Mouse (Mus musculus): ENCODE measurements around the gene Ttc9b. TPM values are rescaled to one million over a fixed set of nuclear protein-coding genes. Genes with fewer than 3 reads are reported as not detected.

The Ttc9b gene
- polyA plus RNA-seq, 1 experiment from 2014 or later, result 0.05 TPM

GRCm38 (mm10) chr7:27688815-27689612, 35.3 kb downstream of the Ttc9b start, which contains the start of gene Zfp607b:
TSS of gene Zfp607b (plus strand) at chr7:27689340.
- Histone ChIP-seq H3K4me2 (peak within 1 kb of the TSS; percentile 79), H3K27me3 (0 out of 2 replicates have a peak, but pooled peaks cover 7% of the 10 kb centered on the region), H3K4me3 (replicated peaks) (peak within 1 kb of the TSS; percentile 63), H3K4me1 (replicated peaks) (peaks cover 18% of the 10 kb centered on the region), H3K36me3 (no peaks in the 10 kb centered on the region), H3K27ac (peak within 1 kb of the TSS; percentile 62), H3K9ac (peak within 1 kb of the TSS; percentile 75), H3K9me3 (replicated peaks) (no peaks in the 10 kb centered on the region)
- DNase-seq, result peak; percentile 96
- ATAC-seq (ENCODE audit: low read depth), result peak; percentile 99
- WGBS (ENCODE audit: insufficient replicate concordance), result 1% methylated on average over 19 of the region's 19 CpGs

GRCm38 (mm10) chr7:27691076-27691475, 37.4 kb downstream of the Ttc9b start:
- DNase-seq, result peak; percentile 15
- H3K4me3 ChIP-seq (replicated peaks), result no peak overlapping the region
- ATAC-seq (ENCODE audit: low read depth), result no peak
- H3K9me3 ChIP-seq (replicated peaks), result no peaks in the 10 kb centered on the region
- H3K27ac ChIP-seq, result no peak overlapping the region
- H3K4me2 ChIP-seq, result no peak overlapping the region
- H3K27me3 ChIP-seq, result no peaks in the 10 kb centered on the region
- 30% methylated on average over 5 of the region's 5 CpGs for WGBS (ENCODE audit: insufficient replicate concordance)
- no peaks in the 10 kb centered on the region for H3K36me3 ChIP-seq
- peaks cover 18% of the 10 kb centered on the region for H3K4me1 ChIP-seq (replicated peaks)
- H3K9ac ChIP-seq, result no peak overlapping the region

GRCm38 (mm10) chr7:27696711-27697110, 43.0 kb downstream of the Ttc9b start:
- DNase-seq, result no peak
- ATAC-seq (ENCODE audit: low read depth), result no peak
- H3K4me2 ChIP-seq, result no peak overlapping the region
- no peak overlapping the region for H3K27ac ChIP-seq
- H3K4me3 ChIP-seq (replicated peaks), result no peak overlapping the region
- H3K4me1 ChIP-seq (replicated peaks), result no peaks in the 10 kb centered on the region
- no peaks in the 10 kb centered on the region for H3K27me3 ChIP-seq
- no peaks in the 10 kb centered on the region for H3K9me3 ChIP-seq (replicated peaks)
- 54% methylated on average over 3 of the region's 3 CpGs for WGBS (ENCODE audit: insufficient replicate concordance)
- no peak overlapping the region for H3K9ac ChIP-seq
- H3K36me3 ChIP-seq, result no peaks in the 10 kb centered on the region

Other genes with a start within 250 kb of the Ttc9b start
- 0.07 and 0.10 TPM in 2 replicates for gene Sptbn4, start 206.2 kb upstream of the Ttc9b start, polyA plus RNA-seq (2015; fragmentation: Nextera tagmentation; extraction: Ambion mirVana)
- gene Blvrb, start 205.9 kb upstream of the Ttc9b start, polyA plus RNA-seq (2015; fragmentation: Nextera tagmentation; extraction: Ambion mirVana), result 831 and 956 TPM in 2 replicates
- gene Sertad3, start 180.1 kb upstream of the Ttc9b start, polyA plus RNA-seq (2015; fragmentation: Nextera tagmentation; extraction: Ambion mirVana), result 31.4 and 31.7 TPM in 2 replicates
- gene Sertad1, start 167.0 kb upstream of the Ttc9b start, polyA plus RNA-seq (2015; fragmentation: Nextera tagmentation; extraction: Ambion mirVana), result 20.7 and 21.7 TPM in 2 replicates
- gene Prx, start 154.6 kb upstream of the Ttc9b start, polyA plus RNA-seq (2015; fragmentation: Nextera tagmentation; extraction: Ambion mirVana), result 0.78 and 0.88 TPM in 2 replicates
- 0.08 and 0.12 TPM in 2 replicates for gene Hipk4, start 130.6 kb upstream of the Ttc9b start, polyA plus RNA-seq (2015; fragmentation: Nextera tagmentation; extraction: Ambion mirVana)
- 53.8 and 58.5 TPM in 2 replicates for gene Pld3, start 100.7 kb upstream of the Ttc9b start, polyA plus RNA-seq (2015; fragmentation: Nextera tagmentation; extraction: Ambion mirVana)
- gene 2310022A10Rik, start 100.7 kb upstream of the Ttc9b start, polyA plus RNA-seq (2015; fragmentation: Nextera tagmentation; extraction: Ambion mirVana), result 19.7 and 22.8 TPM in 2 replicates
- gene Akt2, start 62.4 kb upstream of the Ttc9b start, polyA plus RNA-seq (2015; fragmentation: Nextera tagmentation; extraction: Ambion mirVana), result 29.6 and 32.3 TPM in 2 replicates
- 1.3 and 1.8 TPM in 2 replicates for gene Map3k10, start 20.7 kb downstream of the Ttc9b start, polyA plus RNA-seq (2015; fragmentation: Nextera tagmentation; extraction: Ambion mirVana)
- gene Zfp607b, start 35.4 kb downstream of the Ttc9b start, polyA plus RNA-seq (2015; fragmentation: Nextera tagmentation; extraction: Ambion mirVana), result 0.35 and 0.83 TPM in 2 replicates
- gene Zfp60, start 77.5 kb downstream of the Ttc9b start, polyA plus RNA-seq (2015; fragmentation: Nextera tagmentation; extraction: Ambion mirVana), result 5.6 and 6.6 TPM in 2 replicates
- 0.75 and 0.86 TPM in 2 replicates for gene Zfp626, start 153.3 kb downstream of the Ttc9b start, polyA plus RNA-seq (2015; fragmentation: Nextera tagmentation; extraction: Ambion mirVana)
- gene Zfp59, start 184.7 kb downstream of the Ttc9b start, polyA plus RNA-seq (2015; fragmentation: Nextera tagmentation; extraction: Ambion mirVana), result 1.8 and 2.5 TPM in 2 replicates
- gene Zfp607a, start 203.6 kb downstream of the Ttc9b start, polyA plus RNA-seq (2015; fragmentation: Nextera tagmentation; extraction: Ambion mirVana), result 1.2 and 1.3 TPM in 2 replicates

Measured in liver, embryonic 13.5 days (tissue).